Mouse (Mus musculus): ENCODE results near the gene 1810013L24Rik.

1810013L24Rik gene

GRCm38 (mm10) chr16:8831241-8831640 lies 1.3 kb downstream of the 1810013L24Rik start:
- in situ Hi-C loops (cut with MboI, MseI), result loop anchor here (5.0 to 25.0 kb wide), 2 partner anchors 94 to 1981 kb away; partner anchors contain the start of genes Gm11172 and Prm1

- in situ Hi-C loops (cut with MboI, MseI), result loop anchor here (25.0 kb wide), 1 partner anchor 1975 kb away; the partner anchor contains the start of genes Gm11172 and Prm1
These were observed 7.0 kb downstream of the 1810013L24Rik start for GRCm38 (mm10) chr16:8836876-8837275.

GRCm38 (mm10) chr16:8837595-8837994 lies 7.7 kb downstream of the 1810013L24Rik start:
- in situ Hi-C loops (cut with MboI, MseI), result loop anchor here (25.0 kb wide), 1 partner anchor 1975 kb away; the partner anchor contains the start of genes Gm11172 and Prm1

- in situ Hi-C loops (cut with MboI, MseI), result loop anchor here (25.0 kb wide), 1 partner anchor 1973 kb away; the partner anchor contains the start of genes Gm11172 and Prm1
These were observed 9.0 kb downstream of the 1810013L24Rik start for GRCm38 (mm10) chr16:8838921-8839320.

- in situ Hi-C loops (cut with MboI, MseI), result loop anchor here (25.0 kb wide), 1 partner anchor 1972 kb away; the partner anchor contains the start of genes Gm11172 and Prm1
These were observed 10.7 kb downstream of the 1810013L24Rik start for GRCm38 (mm10) chr16:8840557-8840956.

GRCm38 (mm10) chr16:8842962-8843361 lies 13.1 kb downstream of the 1810013L24Rik start:
- in situ Hi-C loops (cut with MboI, MseI), result loop anchor here (25.0 kb wide), 1 partner anchor 1969 kb away; the partner anchor contains the start of genes Gm11172 and Prm1

- in situ Hi-C loops (cut with MboI, MseI), result loop anchor here (25.0 kb wide), 1 partner anchor 1969 kb away; the partner anchor contains the start of genes Gm11172 and Prm1
These were observed 13.8 kb downstream of the 1810013L24Rik start for GRCm38 (mm10) chr16:8843580-8844175.

GRCm38 (mm10) chr16:8845986-8846385 lies 16.1 kb downstream of the 1810013L24Rik start:
- in situ Hi-C loops (cut with MboI, MseI), result loop anchor here (25.0 kb wide), 1 partner anchor 1966 kb away; the partner anchor contains the start of genes Gm11172 and Prm1

- in situ Hi-C loops (cut with MboI, MseI), result loop anchor here (25.0 kb wide), 1 partner anchor 1964 kb away; the partner anchor contains the start of genes Gm11172 and Prm1
These were observed 18.6 kb downstream of the 1810013L24Rik start for GRCm38 (mm10) chr16:8848309-8849068.

- in situ Hi-C loops (cut with MboI, MseI), result loop anchor here (25.0 kb wide), 1 partner anchor 1962 kb away; the partner anchor contains the start of genes Gm11172 and Prm1
These were observed 20.0 kb downstream of the 1810013L24Rik start for GRCm38 (mm10) chr16:8849929-8850328.

- in situ Hi-C loops (cut with MboI, MseI), result no loop called here
These were observed 25.2 kb downstream of the 1810013L24Rik start for GRCm38 (mm10) chr16:8855143-8855542.

- in situ Hi-C loops (cut with MboI, MseI), result no loop called here
These were observed 26.9 kb downstream of the 1810013L24Rik start for GRCm38 (mm10) chr16:8856820-8857219.

GRCm38 (mm10) chr16:8862336-8862987 lies 32.6 kb downstream of the 1810013L24Rik start:
- in situ Hi-C loops (cut with MboI, MseI), result no loop called here

GRCm38 (mm10) chr16:8864223-8864631 lies 34.3 kb downstream of the 1810013L24Rik start:
- in situ Hi-C loops (cut with MboI, MseI), result no loop called here

GRCm38 (mm10) chr16:8867406-8867955 lies 37.6 kb downstream of the 1810013L24Rik start:
- in situ Hi-C loops (cut with MboI, MseI), result no loop called here

- in situ Hi-C loops (cut with MboI, MseI), result no loop called here
These were observed 38.6 kb downstream of the 1810013L24Rik start for GRCm38 (mm10) chr16:8868506-8868905.

- in situ Hi-C loops (cut with MboI, MseI), result loop anchor here (10.0 kb wide), 1 partner anchor 465 kb away; no protein-coding TSS in a partner anchor
These were observed 39.8 kb downstream of the 1810013L24Rik start for GRCm38 (mm10) chr16:8869715-8870114.

- in situ Hi-C loops (cut with MboI, MseI), result loop anchor here (10.0 kb wide), 1 partner anchor 467 kb away; no protein-coding TSS in a partner anchor
These were observed 41.5 kb downstream of the 1810013L24Rik start for GRCm38 (mm10) chr16:8871376-8871775.

GRCm38 (mm10) chr16:8872019-8872418 lies 42.1 kb downstream of the 1810013L24Rik start:
- in situ Hi-C loops (cut with MboI, MseI), result loop anchor here (10.0 kb wide), 1 partner anchor 467 kb away; no protein-coding TSS in a partner anchor

- in situ Hi-C loops (cut with MboI, MseI), result loop anchor here (10.0 kb wide), 1 partner anchor 468 kb away; no protein-coding TSS in a partner anchor
These were observed 42.6 kb downstream of the 1810013L24Rik start for GRCm38 (mm10) chr16:8872486-8872885.

- in situ Hi-C loops (cut with MboI, MseI), result no loop called here
These were observed 50.2 kb downstream of the 1810013L24Rik start for GRCm38 (mm10) chr16:8880076-8880475.
